Mouse (Mus musculus): ENCODE measurements around the gene Fuca2.
A peak's percentile ranks its signal among the peaks of the same experiment; 100 is the strongest.

Gene Fuca2

GRCm38 (mm10) chr10:13536706-13537105 lies 37.4 kb downstream of the Fuca2 start:
- no peak for DNase-seq

GRCm38 (mm10) chr10:13539769-13540333 lies 40.5 kb downstream of the Fuca2 start:
- DNase-seq, result no peak

- no peak for DNase-seq
Measured at GRCm38 (mm10) chr10:13541721-13542120, 42.4 kb downstream of the Fuca2 start.

GRCm38 (mm10) chr10:13552646-13553497 lies 53.5 kb downstream of the Fuca2 start, which contains the start of the genes Adat2 and Pex3:
TSS of gene Adat2 (plus strand) at chr10:13552894.
TSS of gene Pex3 (minus strand) at chr10:13553142.
- peak; percentile 81 to 89 for DNase-seq

GRCm38 (mm10) chr10:13553498-13553985 lies 54.2 kb downstream of the Fuca2 start:
- DNase-seq, result no peak

GRCm38 (mm10) chr10:13554316-13554715 lies 55.0 kb downstream of the Fuca2 start:
- DNase-seq, result no peak

GRCm38 (mm10) chr10:13560014-13560674 lies 60.8 kb downstream of the Fuca2 start:
- DNase-seq, result no peak

GRCm38 (mm10) chr10:13564364-13565079 lies 65.2 kb downstream of the Fuca2 start:
- DNase-seq, result peak; percentile 19 to 61

- DNase-seq, result no peak
Measured at GRCm38 (mm10) chr10:13565080-13565448, 65.7 kb downstream of the Fuca2 start.

- no peak for DNase-seq
Measured at GRCm38 (mm10) chr10:13566393-13566792, 67.1 kb downstream of the Fuca2 start.
